Mouse (Mus musculus): ENCODE results near the gene Zdhhc11.
"Not testable (repeated sequence)": the region's sequence is repeated elsewhere in the genome, so short reads cannot be mapped to it uniquely, and the experiment has no call there.

Gene Zdhhc11

GRCm38 (mm10) chr13:73996456-73996855, 32.8 kb downstream of the Zdhhc11 start:
- in situ Hi-C loops (cut with MboI; ENCODE audit: low pct_unique_long_range_greater_than_20kb in 1 of 2, low sequenced_read_pairs in 2 of 2, unreplicated experiment in 1 of 2): no loop called here

GRCm38 (mm10) chr13:74000519-74000918, 36.9 kb downstream of the Zdhhc11 start:
- in situ Hi-C loops (cut with MboI; ENCODE audit: low pct_unique_long_range_greater_than_20kb in 1 of 2, low sequenced_read_pairs in 2 of 2, unreplicated experiment in 1 of 2): no loop called here

DNA sequence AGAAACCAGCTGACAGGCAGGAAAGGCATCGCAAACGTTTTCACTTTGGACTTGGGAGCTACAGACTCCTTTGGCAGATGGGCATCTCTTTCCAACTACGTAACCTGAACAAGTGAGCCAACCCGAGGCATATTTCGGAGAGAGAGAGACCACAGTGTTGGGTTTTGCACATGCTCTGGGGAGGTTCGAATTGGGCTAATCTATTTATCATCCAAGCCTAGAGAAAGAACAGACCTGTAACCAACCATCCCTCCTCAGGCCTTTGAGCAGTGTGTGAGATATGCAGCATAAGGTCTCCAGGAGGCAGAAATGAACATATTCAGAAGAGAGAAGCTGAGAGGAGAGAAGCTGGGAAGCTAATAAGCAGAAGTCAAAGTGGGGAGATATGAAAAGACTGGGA, 37.3 kb downstream of the Zdhhc11 start:
- in situ Hi-C loops (cut with MboI; ENCODE audit: low pct_unique_long_range_greater_than_20kb in 1 of 2, low sequenced_read_pairs in 2 of 2, unreplicated experiment in 1 of 2): no loop called here

GRCm38 (mm10) chr13:74001492-74001891, 37.8 kb downstream of the Zdhhc11 start:
- in situ Hi-C loops (cut with MboI; ENCODE audit: low pct_unique_long_range_greater_than_20kb in 1 of 2, low sequenced_read_pairs in 2 of 2, unreplicated experiment in 1 of 2): no loop called here

DNA sequence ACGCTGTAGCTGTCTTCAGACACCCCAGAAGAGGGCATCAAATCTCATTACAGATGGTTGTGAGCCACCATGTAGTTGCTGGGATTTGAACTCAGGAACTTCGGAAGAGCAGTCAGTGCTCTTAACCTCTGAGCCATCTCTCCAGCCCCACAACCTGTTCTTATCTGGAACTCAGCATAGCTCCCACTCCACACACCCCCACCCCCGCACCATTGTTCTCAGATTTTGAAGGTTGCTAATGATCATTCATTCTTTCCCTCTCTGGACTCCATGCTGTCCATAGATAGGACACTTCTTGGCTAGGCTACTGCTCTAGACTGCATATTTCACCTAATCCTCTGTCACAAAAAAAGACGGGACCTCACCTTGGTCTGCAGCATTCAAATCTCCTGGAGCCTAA, 43.2 kb downstream of the Zdhhc11 start:
- in situ Hi-C loops (cut with MboI; ENCODE audit: low pct_unique_long_range_greater_than_20kb in 1 of 2, low sequenced_read_pairs in 2 of 2, unreplicated experiment in 1 of 2): not testable (repeated sequence)

- in situ Hi-C loops (cut with MboI; ENCODE audit: low pct_unique_long_range_greater_than_20kb in 1 of 2, low sequenced_read_pairs in 2 of 2, unreplicated experiment in 1 of 2): not testable (repeated sequence)
Measured at GRCm38 (mm10) chr13:74008216-74008615, 44.6 kb downstream of the Zdhhc11 start.

DNA sequence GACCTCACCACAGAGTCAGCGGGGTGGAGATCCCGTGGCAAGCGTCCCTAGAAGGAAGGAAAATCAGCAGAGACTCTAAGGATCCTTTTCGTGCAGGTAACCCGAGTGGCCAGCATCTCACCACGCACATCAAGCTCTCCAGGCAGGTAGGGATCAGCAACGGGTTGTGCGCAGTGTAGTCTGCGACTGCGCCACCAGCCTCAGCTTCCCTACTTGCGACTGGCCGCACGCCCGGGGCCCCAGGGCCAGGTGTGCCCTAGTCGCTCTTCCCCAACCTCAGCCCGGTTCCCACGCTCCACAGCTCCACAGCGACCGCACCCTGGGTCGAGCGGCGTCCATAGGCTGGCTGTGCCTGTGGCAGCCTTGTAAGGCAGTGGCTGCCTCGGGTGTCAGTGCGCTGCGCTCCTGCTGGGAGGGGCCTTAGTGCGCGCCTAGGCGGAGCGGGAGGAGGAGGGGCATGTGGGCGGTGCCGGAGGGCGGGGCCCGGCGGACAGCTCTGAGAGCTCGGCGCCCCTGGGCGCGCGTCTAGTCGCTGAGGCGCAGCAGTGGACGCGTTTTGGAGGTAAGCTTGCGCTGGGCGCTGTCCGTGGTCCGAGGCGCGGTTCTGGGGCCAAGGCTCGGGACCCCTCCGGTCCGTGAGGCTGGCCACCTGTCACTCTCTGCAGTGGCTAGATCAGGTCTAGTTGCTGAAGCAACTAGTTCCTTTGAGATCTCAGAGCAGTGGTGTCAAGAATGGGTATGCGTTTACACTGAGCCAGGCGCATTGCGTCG, 45.5 kb downstream of the Zdhhc11 start, which contains the start of gene Tppp:
TSS of gene Tppp (plus strand) at position 460 of the 771 bp plus-strand sequence.
- in situ Hi-C loops (cut with MboI; ENCODE audit: low pct_unique_long_range_greater_than_20kb in 1 of 2, low sequenced_read_pairs in 2 of 2, unreplicated experiment in 1 of 2): no loop called here

GRCm38 (mm10) chr13:74009791-74010614, 46.4 kb downstream of the Zdhhc11 start:
- in situ Hi-C loops (cut with MboI; ENCODE audit: low pct_unique_long_range_greater_than_20kb in 1 of 2, low sequenced_read_pairs in 2 of 2, unreplicated experiment in 1 of 2): no loop called here

- in situ Hi-C loops (cut with MboI; ENCODE audit: low pct_unique_long_range_greater_than_20kb in 1 of 2, low sequenced_read_pairs in 2 of 2, unreplicated experiment in 1 of 2): no loop called here
Measured at GRCm38 (mm10) chr13:74010678-74011077, 47.0 kb downstream of the Zdhhc11 start.

- in situ Hi-C loops (cut with MboI; ENCODE audit: low pct_unique_long_range_greater_than_20kb in 1 of 2, low sequenced_read_pairs in 2 of 2, unreplicated experiment in 1 of 2): no loop called here
Measured at GRCm38 (mm10) chr13:74015908-74016307, 52.3 kb downstream of the Zdhhc11 start.

DNA sequence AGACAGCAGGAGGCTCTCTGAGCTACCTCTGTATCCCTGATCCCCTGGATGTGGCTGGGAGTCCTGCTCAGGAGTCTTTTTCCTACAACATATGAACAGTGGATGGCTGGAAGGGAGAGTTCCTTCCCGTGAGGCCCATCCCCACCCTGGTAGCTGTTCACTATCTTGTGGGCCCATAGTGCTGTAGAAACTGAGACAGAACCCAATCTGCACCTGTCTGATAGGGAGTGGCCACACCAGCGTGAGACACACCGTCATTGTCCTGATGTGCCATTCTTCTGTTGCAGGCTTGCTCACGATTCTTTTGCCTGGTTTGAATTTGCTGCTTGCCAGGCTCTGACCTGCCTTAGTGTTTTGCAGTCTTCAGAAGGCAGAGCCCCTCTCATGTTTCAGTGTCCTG, 53.8 kb downstream of the Zdhhc11 start:
- in situ Hi-C loops (cut with MboI; ENCODE audit: low pct_unique_long_range_greater_than_20kb in 1 of 2, low sequenced_read_pairs in 2 of 2, unreplicated experiment in 1 of 2): no loop called here

DNA sequence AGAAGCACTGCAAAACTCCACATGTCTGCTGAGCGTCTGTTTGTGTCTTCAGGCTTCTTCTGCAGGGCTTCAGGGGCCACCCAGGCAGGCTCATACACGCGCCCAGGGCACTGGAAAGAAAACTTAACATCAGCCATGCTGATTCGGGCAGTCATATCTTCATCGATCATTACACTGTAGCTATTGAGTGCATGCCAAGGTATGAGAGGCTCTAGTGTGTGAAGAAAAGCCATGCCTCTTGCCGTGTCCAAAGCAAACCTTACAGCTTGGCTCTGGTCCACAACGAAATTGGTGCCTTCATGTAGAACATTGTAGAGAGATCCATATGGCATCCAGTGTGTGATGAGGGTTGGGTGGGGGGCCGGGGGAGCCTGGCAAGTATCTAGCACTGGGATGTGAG, 55.4 kb downstream of the Zdhhc11 start:
- in situ Hi-C loops (cut with MboI; ENCODE audit: low pct_unique_long_range_greater_than_20kb in 1 of 2, low sequenced_read_pairs in 2 of 2, unreplicated experiment in 1 of 2): not testable (repeated sequence)

GRCm38 (mm10) chr13:74025151-74026081, 61.8 kb downstream of the Zdhhc11 start:
- in situ Hi-C loops (cut with MboI; ENCODE audit: low pct_unique_long_range_greater_than_20kb in 1 of 2, low sequenced_read_pairs in 2 of 2, unreplicated experiment in 1 of 2): loop anchor here in 1 of 2 experiments (5.0 kb wide), 1 partner anchor 53 kb away; no protein-coding TSS in a partner anchor

DNA sequence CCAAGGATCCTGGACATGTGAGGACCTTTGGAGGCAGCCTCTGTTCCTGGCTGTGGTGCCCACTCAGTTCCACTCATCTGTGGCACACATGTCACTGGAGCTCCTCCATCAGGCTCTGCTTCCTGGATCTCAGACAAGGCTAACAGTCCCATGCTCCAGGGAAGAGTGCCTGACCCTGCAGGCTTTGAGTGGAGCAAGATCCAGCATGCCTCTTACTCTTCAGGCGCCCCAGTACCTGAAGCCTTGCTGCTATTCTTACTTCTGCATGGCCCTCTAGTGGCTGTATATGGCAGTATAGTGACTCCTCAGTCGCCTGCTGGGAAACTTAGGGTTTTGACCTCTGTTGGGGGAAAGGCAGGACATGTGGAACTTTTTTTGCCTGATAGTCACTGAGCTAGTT, 62.6 kb downstream of the Zdhhc11 start:
- in situ Hi-C loops (cut with MboI; ENCODE audit: low pct_unique_long_range_greater_than_20kb in 1 of 2, low sequenced_read_pairs in 2 of 2, unreplicated experiment in 1 of 2): loop anchor here in 1 of 2 experiments (5.0 kb wide), 1 partner anchor 54 kb away; no protein-coding TSS in a partner anchor

DNA sequence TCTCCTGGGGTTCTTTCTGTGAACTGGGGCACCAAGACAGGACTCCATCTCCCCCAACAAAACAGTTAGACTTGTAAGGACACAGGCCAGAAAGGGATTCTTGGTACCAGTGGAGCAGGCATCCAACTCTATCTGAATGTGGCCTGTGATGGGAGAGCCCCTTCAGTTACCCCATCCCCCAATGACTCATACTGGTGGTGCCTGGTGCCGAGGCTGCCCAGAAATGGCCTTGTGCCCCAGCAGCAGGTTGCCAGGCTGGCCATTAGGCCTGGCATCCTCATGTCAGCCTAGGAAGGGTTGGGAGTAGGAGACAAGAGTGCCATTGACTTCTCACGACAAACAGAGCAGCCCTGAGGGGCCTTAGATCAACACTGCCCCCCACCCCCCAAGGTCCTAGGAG, 64.5 kb downstream of the Zdhhc11 start:
- in situ Hi-C loops (cut with MboI; ENCODE audit: low pct_unique_long_range_greater_than_20kb in 1 of 2, low sequenced_read_pairs in 2 of 2, unreplicated experiment in 1 of 2): loop anchor here in 1 of 2 experiments (5.0 kb wide), 1 partner anchor 56 kb away; no protein-coding TSS in a partner anchor

DNA sequence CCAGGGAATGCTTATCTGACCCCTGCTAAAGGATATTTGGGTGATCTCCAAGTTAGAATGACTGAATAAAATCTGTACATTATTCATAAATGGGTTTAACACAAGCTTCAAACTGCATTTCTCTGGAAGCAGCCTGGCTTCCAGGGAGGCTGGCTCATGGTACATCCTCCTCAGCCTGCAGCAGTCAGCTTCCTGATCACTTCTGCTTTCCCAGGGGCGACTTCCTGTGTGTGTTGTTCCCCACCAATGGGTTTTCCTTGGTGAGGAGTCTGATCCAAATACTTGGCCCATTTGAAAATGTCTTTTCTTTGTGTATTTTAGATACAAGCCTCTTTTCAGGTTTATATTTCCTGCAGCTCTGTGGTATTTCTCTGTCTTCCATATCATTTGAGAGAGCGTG, 65.4 kb downstream of the Zdhhc11 start:
- in situ Hi-C loops (cut with MboI; ENCODE audit: low pct_unique_long_range_greater_than_20kb in 1 of 2, low sequenced_read_pairs in 2 of 2, unreplicated experiment in 1 of 2): loop anchor here in 1 of 2 experiments (5.0 kb wide), 1 partner anchor 57 kb away; no protein-coding TSS in a partner anchor

DNA sequence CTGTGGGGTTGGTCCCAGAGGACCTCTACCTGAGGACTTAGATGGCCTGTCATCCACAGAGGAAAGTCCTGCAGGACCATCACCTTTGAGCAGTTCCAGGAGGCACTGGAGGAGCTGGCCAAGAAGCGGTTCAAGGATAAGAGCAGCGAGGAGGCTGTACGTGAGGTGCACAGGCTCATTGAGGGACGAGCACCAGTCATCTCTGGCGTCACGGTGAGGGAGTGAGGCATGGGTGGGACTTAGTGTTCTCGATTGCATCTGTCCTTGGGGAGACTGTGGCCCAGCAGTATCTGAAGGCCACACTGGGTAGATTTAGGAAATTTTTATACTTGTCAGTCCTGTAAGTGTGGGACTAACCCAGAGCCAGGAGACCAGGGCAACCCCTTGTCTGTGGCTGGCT, 67.0 kb downstream of the Zdhhc11 start:
- in situ Hi-C loops (cut with MboI; ENCODE audit: low pct_unique_long_range_greater_than_20kb in 1 of 2, low sequenced_read_pairs in 2 of 2, unreplicated experiment in 1 of 2): no loop called here

- in situ Hi-C loops (cut with MboI; ENCODE audit: low pct_unique_long_range_greater_than_20kb in 1 of 2, low sequenced_read_pairs in 2 of 2, unreplicated experiment in 1 of 2): no loop called here
Measured at GRCm38 (mm10) chr13:74031133-74031532, 67.5 kb downstream of the Zdhhc11 start.

All from mouse embryonic stem cell (cell line).